Mouse (Mus musculus) small intestine, adult 2 months (tissue): Measurements from ENCODE around the gene Pilrb1.
"Not testable (repeated sequence)": the region's sequence is repeated elsewhere in the genome, so short reads cannot be mapped to it uniquely, and the experiment has no call there.

Experiments used
- CTCF ChIP-seq: fragments of 200-500 bp; IDR thresholded peaks from 2 replicates; pipeline ENCODE4 v1.5.1; 2012; ENCODE audit warnings: low read depth, mild to moderate bottlenecking, control low read depth, inconsistent platforms, low read length, moderate library complexity, mixed read lengths; ENCODE audit not compliant: insufficient replicate concordance, insufficient read length; ENCODE audit errors: extremely low read depth
- POLR2A ChIP-seq: fragments of 200-500 bp; IDR thresholded peaks from 2 replicates; pipeline ENCODE4 v1.6.1; 2012; ENCODE audit warnings: low read depth, mild to moderate bottlenecking, control low read depth, inconsistent platforms, low read length, moderate library complexity

DNA sequence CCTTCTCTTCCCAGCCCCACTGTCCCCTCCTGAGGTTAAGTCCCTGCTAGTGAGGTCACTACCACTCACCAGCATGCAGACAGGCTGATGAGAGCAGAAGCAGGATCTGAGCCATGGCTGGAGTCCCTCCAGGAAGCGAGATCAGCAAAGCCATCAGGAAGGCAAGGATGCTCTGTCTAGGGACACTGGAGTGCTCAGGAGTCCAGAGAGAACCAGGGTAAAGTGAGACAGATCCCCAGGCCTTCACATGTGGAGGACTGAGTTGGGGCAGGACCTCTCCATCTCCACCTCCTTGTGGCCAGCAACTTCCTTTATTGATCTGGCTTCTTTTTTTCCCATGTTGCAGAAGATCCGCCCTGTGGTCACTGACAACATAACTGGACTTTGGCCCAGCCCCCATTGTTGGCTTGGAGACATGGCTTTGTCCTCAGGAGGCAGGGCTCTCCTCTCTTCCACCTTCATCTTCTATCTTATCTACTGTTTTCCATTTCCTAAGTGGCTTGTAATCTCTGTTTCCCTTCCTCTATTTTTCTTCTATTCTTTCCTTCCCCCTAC is 21.9 kb downstream of the Pilrb1 start, which contains the start of gene Pilra:
- TF ChIP-seq CTCF, POLR2A: not testable (repeated sequence)
